Mouse (Mus musculus) stomach, embryonic 16.5 days (tissue): ENCODE results near the gene Brd7. TPM values are rescaled to one million over a fixed set of nuclear protein-coding genes. Genes with fewer than 3 reads are reported as not detected.

Experiments
- ATAC-seq: fragments of 200-750 bp; cut with Nextera tagmentation; 2 replicates; pipeline ENCODE4 v1.8.0; 2017; ENCODE audit warnings: moderate number of reproducible peaks, moderate TSS enrichment; ENCODE audit not compliant: insufficient read depth, low FRiP score
- H3K27ac ChIP-seq: fragments of 300-500 bp; sonication (generic); 2 replicates; pipeline ENCODE4 v1.5.1; 2014; ENCODE audit warnings: low read length
- H3K27me3 ChIP-seq: fragments of 300-500 bp; sonication (generic); 2 replicates; pipeline ENCODE4 v1.6.1; 2014; ENCODE audit warnings: low read length, control low read depth, mixed read lengths; ENCODE audit not compliant: control insufficient read depth, insufficient read depth
- H3K36me3 ChIP-seq: fragments of 300-500 bp; sonication (generic); 2 replicates; pipeline ENCODE4 v1.6.1; 2014; ENCODE audit warnings: low read length; ENCODE audit not compliant: control insufficient read depth, insufficient read depth
- H3K4me1 ChIP-seq: fragments of 300-500 bp; sonication (generic); 2 replicates; pipeline ENCODE4 v1.6.1; 2014; ENCODE audit warnings: low read length, control low read depth, mixed read lengths; ENCODE audit not compliant: control insufficient read depth, insufficient read depth
- H3K4me2 ChIP-seq: fragments of 300-500 bp; sonication (generic); 2 replicates; pipeline ENCODE4 v1.6.1; 2014; ENCODE audit warnings: low read depth, low read length, mixed read lengths
- H3K4me3 ChIP-seq: fragments of 300-500 bp; sonication (generic); replicated peaks from 2 replicates; pipeline ENCODE4 v1.5.1; 2014; ENCODE audit warnings: mild to moderate bottlenecking, low read length
- H3K9ac ChIP-seq: fragments of 300-500 bp; sonication (generic); 2 replicates; pipeline ENCODE4 v1.6.1; 2014; ENCODE audit warnings: low read length
- H3K9me3 ChIP-seq: fragments of 300-500 bp; sonication (generic); replicated peaks from 2 replicates; pipeline ENCODE4 v1.6.1; 2016; ENCODE audit warnings: low read length, control low read depth; ENCODE audit not compliant: control insufficient read depth
- WGBS: fragments of 180-500 bp; shearing (Covaris S2); extraction: QIAGEN DNeasy Blood & Tissue Kit; methylation state at CpG from one replicate; pipeline ENCODE4 v1.1.7; 2014; 5-methylcytosine and 5-hydroxymethylcytosine counted together
- polyA plus RNA-seq: library from polyadenylated mRNA; unstranded; fragments of >200 nt; fragmentation: Nextera tagmentation; extraction: Ambion mirVana; gene quantifications from 2 replicates; pipeline ENCODE4 v1.2.1, GENCODE M21; 2015

Gene Brd7
- polyA plus RNA-seq, 1 experiment from 2014 or later, result 35.0 TPM

DNA sequence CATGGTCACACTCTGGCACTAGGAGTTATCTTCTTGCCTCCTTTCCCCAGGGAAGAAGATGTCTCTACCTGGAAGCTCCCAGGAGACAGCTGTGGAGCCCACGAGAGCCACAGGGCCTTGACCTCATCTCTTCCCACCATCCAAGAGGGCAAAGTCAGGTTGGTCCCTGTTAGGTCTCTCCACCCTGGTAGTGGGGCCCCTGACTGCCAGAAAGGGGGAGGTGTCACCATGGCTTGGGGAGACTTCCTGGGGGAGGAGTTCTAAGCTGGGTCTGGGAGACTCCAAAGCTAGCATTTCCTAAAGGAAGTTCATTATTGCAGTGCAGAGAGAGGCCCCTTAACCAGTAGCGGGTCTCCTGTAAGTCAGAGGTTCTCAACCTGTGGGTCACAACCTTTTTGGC lies 67.0 kb downstream of the Brd7 start:
- Histone ChIP-seq H3K4me2 (0 out of 2 replicates have a peak overlapping the region, but pooled peaks have one; percentile 0), H3K27ac (no peak overlapping the region), H3K36me3 (no peaks in the 10 kb centered on the region), H3K27me3 (no peaks in the 10 kb centered on the region), H3K9ac (no peak overlapping the region), H3K9me3 (no peaks in the 10 kb centered on the region), H3K4me1 (0 out of 2 replicates have a peak, but pooled peaks cover 4% of the 10 kb centered on the region), H3K4me3 (no peak overlapping the region)
- ATAC-seq, result no peak
- WGBS, result 82% methylated on average over 2 of the region's 2 CpGs

DNA sequence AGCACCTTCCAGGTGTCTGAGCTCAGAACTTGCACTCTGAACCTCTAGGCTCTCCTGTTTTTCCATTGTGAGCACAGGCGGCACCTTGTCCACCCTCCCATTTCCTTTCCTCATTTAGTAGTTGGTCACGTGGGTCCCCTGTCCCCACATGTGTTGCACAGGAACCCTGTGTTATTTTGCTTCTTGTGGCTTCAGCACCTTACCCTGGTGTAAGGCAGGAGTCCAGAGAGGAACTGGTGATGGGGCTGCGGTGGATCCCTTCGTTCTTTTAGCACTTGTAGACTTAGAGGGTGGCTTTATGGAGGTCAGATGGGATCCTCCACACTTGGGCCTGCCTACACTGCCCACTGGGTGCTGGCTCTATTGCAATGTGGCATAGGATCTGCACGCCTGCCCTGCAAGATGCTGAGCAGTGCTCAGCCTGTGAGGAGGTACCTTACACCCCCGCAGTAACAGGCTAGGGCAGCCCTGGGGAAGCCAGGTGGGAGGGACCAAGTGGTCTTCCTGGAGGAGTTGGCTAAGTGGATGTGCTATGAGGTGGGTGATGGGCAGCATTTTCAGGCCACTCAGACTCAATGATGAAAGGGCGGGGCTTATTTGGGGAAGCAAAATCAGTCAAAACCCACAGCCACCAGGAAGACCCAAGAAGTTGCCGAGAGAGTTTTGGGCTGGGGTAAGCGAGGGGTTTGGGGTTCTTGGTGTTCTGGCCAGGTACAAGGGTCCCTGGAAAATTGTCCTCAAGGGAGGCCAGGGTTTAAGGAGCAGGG lies 68.2 kb downstream of the Brd7 start:
- Histone ChIP-seq H3K9ac (no peak overlapping the region), H3K4me3 (0 out of 2 replicates have a peak overlapping the region, but pooled peaks have one; percentile 0), H3K4me1 (no peaks in the 10 kb centered on the region), H3K9me3 (no peaks in the 10 kb centered on the region), H3K27ac (no peak overlapping the region), H3K4me2 (no peak overlapping the region), H3K36me3 (no peaks in the 10 kb centered on the region), H3K27me3 (no peaks in the 10 kb centered on the region)
- no peak for ATAC-seq
- WGBS, result 82% methylated on average over 9 of the region's 9 CpGs

DNA sequence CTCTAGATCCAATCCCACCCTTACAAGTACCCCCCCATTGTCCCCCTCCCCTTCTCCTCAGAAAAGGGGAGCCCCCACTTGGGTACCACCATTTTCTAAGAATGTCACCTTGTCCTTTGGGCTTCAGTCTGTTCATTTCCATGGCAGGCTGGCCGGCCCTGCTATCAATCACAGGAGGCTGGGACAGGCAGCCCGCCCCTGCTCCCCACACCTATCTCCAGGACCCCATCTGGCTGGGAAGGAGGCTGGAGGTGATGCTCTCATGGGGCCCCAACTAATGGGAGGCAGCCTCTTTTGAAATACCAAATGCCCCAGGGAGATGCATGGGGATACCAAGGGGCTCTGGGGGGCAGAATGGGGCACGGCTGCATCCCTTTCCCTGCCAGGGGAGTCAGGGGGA lies 69.1 kb downstream of the Brd7 start:
- H3K4me2 ChIP-seq, result no peak overlapping the region
- no peak overlapping the region for H3K4me3 ChIP-seq
- 81% methylated on average over 3 of the region's 3 CpGs for WGBS
- no peaks in the 10 kb centered on the region for H3K9me3 ChIP-seq
- no peaks in the 10 kb centered on the region for H3K36me3 ChIP-seq
- no peak for ATAC-seq
- no peak overlapping the region for H3K27ac ChIP-seq
- H3K9ac ChIP-seq, result no peak overlapping the region
- H3K27me3 ChIP-seq, result no peaks in the 10 kb centered on the region
- peaks cover 5% of the 10 kb centered on the region; the same call in 1 of the 2 replicates for H3K4me1 ChIP-seq

DNA sequence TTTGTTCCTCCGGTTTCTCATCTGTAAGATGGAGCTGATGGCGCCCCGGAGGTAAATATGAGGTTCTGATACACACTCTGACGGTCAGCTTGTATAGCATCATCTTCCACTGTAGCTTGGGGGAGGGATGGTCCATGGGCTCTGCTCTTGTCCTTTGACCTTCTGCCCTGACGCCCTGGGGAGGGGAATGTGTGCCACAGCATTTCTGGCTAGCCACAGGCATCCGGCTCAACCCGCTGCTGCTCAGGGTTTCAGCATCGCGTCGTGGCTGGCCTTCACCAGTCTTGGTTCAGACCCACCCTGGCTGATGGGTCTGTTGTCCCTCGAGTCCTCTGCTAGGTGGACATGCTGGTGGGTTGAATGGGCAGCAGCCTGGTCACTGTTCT lies 70.7 kb downstream of the Brd7 start:
- Histone ChIP-seq H3K36me3 (no peaks in the 10 kb centered on the region), H3K9me3 (no peaks in the 10 kb centered on the region), H3K9ac (no peak overlapping the region), H3K27ac (no peak overlapping the region), H3K4me1 (peaks cover 8% of the 10 kb centered on the region; the same call in 1 of the 2 replicates), H3K4me3 (no peak overlapping the region), H3K27me3 (no peaks in the 10 kb centered on the region), H3K4me2 (no peak overlapping the region)
- WGBS, result 85% methylated on average over 11 of the region's 11 CpGs
- no peak for ATAC-seq

DNA sequence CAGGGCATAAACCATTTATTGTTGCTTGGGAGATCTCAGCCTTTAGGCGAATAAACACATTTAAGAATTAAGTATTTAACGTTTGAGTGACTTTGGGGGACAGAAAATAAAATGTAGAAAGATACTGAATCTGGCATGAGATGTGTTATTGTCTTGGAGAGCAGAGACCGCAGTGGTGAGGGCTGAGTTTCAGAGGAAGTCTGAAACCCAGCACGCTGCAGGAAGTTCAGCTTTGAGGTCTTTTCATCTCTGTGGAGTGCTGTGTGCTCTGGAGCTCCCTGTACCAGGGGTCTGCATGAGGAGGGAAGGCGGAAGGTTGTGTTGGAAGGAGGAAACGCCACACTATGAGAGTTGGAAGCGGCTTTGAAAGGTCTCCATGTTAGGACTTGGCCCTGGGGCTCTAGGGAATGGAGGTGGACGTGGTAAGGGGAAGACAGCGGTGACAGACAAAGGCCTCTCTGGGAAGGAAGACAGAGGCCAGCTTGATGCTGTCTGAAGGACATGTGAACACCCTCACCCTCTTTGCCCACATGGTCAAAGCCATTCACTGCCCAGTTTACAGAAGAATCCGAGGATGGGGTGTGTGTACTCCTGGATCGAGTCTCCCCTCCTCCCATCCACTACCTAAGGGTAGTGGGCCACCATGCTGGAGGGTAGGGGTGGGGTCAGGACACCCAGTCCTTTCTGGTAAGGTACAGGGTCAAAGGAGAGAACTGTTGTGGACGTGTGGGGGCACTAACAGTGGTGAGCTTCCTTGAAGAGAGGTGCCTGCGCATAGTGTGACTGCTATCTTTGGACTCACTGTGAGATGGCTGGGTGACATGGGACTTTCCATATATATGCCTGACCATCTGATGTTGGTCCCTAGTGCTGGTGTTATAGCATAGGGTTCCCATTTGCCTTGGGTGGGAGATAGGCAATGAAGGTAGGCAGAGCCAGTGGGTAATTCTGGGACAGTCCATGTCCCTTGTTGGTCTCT lies 71.4 kb downstream of the Brd7 start:
- WGBS, result 81% methylated on average over 13 of the region's 13 CpGs
- no peaks in the 10 kb centered on the region for H3K36me3 ChIP-seq
- no peak overlapping the region for H3K4me3 ChIP-seq

DNA sequence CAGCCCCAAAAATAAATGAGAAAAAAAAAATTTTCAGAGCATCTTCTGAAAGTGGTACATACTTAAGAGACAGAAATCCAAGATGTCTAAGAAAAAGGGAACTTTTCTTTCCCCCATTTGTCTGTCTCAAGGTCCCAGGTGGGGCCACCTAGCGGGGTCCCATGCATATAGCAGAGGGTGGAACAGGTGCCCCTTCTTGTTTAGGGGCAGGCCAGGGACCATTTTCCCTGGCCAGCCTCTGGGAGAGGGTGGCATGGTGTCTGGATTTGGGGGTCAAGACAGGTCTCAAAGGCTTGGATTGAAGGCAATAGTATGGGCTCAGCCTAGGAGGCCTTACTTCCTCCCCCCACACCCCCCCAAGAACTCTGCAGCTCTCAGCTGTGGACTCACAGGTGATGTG lies 72.1 kb downstream of the Brd7 start:
- H3K9me3 ChIP-seq, result no peaks in the 10 kb centered on the region
- H3K4me3 ChIP-seq, result no peak overlapping the region
- no peak overlapping the region for H3K27ac ChIP-seq
- no peak for ATAC-seq
- H3K27me3 ChIP-seq, result no peaks in the 10 kb centered on the region
- no peaks in the 10 kb centered on the region for H3K36me3 ChIP-seq
- WGBS, result 71% methylated on average over 1 of the region's 1 CpGs
- H3K4me2 ChIP-seq, result no peak overlapping the region
- H3K9ac ChIP-seq, result no peak overlapping the region
- peaks cover 8% of the 10 kb centered on the region; the same call in 1 of the 2 replicates for H3K4me1 ChIP-seq

More for the DNA sequence above, 71.4 kb downstream of the Brd7 start:
- no peak overlapping the region for H3K27ac ChIP-seq
- no peaks in the 10 kb centered on the region for H3K9me3 ChIP-seq
- ATAC-seq, result no peak
- H3K4me2 ChIP-seq, result no peak overlapping the region
- H3K4me1 ChIP-seq, result peaks cover 8% of the 10 kb centered on the region; the same call in 1 of the 2 replicates
- H3K9ac ChIP-seq, result no peak overlapping the region
- H3K27me3 ChIP-seq, result no peaks in the 10 kb centered on the region

DNA sequence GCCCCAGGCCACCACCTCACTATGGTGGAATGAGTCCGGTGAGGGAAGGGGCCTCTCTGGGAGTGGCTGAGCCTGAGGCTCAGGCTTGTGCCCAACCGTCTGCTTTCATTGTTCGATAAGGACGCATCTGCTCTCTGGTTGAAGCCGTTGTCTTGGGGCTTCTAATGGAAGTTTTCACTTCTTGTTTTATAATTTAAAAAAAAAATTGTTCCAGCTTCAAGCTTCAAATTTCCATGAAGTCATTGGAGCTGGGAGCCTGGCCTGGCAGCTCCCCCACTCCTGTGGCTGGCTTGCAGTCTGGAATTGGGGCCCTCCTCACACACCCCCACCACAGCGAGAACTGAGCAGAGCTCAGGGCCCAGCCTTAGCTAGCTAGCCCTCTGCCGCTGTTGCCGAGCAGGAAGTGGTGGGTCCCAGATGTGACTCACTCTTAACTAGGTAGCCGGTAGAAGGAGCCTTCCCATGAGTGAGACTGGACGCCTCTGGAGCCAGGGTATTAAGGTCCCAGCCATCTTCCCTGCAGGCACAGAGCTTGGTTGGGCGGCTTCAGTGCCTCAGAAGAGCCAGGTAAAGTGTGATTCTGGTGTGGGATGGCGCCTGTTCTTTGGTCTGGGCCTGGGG lies 73.3 kb downstream of the Brd7 start:
- peak; percentile 35; the same call in 1 of the 2 replicates for ATAC-seq
- 68% methylated on average over 12 of the region's 12 CpGs for WGBS
- Histone ChIP-seq H3K4me2 (no peak overlapping the region), H3K36me3 (no peaks in the 10 kb centered on the region), H3K27me3 (no peaks in the 10 kb centered on the region), H3K4me3 (no peak overlapping the region), H3K9ac (0 out of 2 replicates have a peak overlapping the region, but pooled peaks have one; percentile 3), H3K4me1 (peaks cover 8% of the 10 kb centered on the region; the same call in 1 of the 2 replicates), H3K27ac (peak overlapping the region; percentile 34), H3K9me3 (no peaks in the 10 kb centered on the region)

DNA sequence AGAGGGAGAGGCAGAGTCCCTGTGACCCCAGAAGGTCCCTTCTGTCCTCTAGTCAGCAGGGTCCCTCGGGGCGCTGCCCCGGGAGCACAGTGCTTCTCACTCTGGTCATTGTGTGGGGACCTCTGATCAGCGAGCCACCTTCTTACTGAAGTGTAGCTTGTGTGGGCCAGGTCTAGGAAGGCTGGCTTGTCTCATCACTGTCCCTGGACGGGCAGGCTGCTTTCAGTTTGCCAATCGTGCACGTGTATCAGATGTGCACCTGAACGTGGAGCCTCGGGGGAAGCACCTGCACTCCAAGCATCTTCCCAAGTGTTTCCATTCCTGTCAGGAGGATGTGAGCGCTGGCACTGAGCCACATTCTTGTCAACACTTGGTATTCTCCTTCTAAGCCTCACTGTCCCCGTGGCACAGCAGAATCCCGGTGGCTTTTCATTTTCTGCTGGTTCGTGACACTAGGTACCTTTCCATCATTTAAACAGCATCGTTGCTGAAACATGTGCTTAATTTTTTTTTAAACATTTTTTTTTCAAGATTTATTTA lies 75.5 kb downstream of the Brd7 start:
- Histone ChIP-seq H3K4me3 (no peak overlapping the region), H3K9ac (no peak overlapping the region), H3K9me3 (no peaks in the 10 kb centered on the region), H3K36me3 (no peaks in the 10 kb centered on the region), H3K27ac (no peak overlapping the region), H3K4me2 (no peak overlapping the region), H3K27me3 (no peaks in the 10 kb centered on the region), H3K4me1 (peaks cover 12% of the 10 kb centered on the region; the same call in 1 of the 2 replicates)
- ATAC-seq, result no peak
- WGBS, result 81% methylated on average over 14 of the region's 14 CpGs
